Mouse (Mus musculus): Measurements from ENCODE around the gene Orai1. TPM values are rescaled to one million over a fixed set of nuclear protein-coding genes. Genes with fewer than 3 reads are reported as not detected.

The Orai1 gene
- polyA plus RNA-seq, 1 experiment from 2014 or later, result 8.7 TPM

DNA sequence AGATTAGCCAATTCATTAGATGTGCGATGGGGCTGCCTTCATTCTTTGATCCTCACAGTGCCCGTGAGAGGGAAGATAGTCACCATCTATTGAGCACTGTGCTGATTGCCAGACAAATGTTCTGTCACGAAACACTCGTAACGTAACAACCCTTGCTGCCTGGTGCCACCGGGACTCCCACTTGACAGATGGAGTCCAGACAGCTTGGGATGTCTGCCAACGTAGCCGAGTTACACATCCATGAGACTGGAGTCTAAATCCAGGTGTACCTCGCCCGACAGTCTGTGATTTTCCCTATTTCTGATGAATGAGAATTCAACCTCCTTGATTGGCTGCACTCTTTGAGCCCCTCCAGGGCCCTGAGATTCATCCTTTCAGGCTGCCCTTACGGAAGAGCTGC lies 5.0 kb upstream of the Orai1 start:
- no peaks in the 10 kb centered on the region for H3K36me3 ChIP-seq (ENCODE audit: control insufficient read depth, insufficient read depth, low read length)
- no peak overlapping the region for H3K4me3 ChIP-seq (ENCODE audit: low read depth, low read length)
- no peaks in the 10 kb centered on the region for H3K4me1 ChIP-seq (ENCODE audit: control insufficient read depth, insufficient read depth, low read length)
- no peak overlapping the region for H3K27ac ChIP-seq (ENCODE audit: low read depth, low read length)
- no peaks in the 10 kb centered on the region for H3K27me3 ChIP-seq (ENCODE audit: control insufficient read depth, insufficient read depth, low read length)
- H3K9me3 ChIP-seq (ENCODE audit: control insufficient read depth, low read length), result no peaks in the 10 kb centered on the region
- DNase-seq (ENCODE audit: low spot score) (no peak), ATAC-seq (ENCODE audit: insufficient read depth, low FRiP score, low TSS enrichment) (no peak)
- no peak overlapping the region for H3K9ac ChIP-seq (ENCODE audit: low read length)
- H3K4me2 ChIP-seq (ENCODE audit: low read depth), result no peak overlapping the region
- WGBS, result 74% methylated on average over 11 of the region's 11 CpGs

DNA sequence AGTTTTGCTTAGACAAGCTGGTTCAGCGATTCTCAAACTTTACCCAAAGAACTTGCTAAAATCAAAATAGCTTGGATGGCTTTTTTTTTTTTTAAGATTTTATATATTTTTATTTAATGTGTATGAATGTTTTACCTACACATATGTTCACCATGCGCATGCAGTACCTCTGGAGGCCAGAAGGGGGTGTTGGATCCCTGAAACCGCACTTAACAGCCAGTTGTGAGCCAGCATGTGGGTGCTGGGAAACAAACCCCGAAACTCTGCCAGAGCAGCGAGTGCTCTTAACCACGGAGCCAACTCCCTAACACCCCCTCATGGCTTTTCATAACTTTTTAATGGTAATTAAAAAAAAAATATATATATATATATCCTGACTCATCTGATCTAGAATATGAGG lies 4.1 kb upstream of the Orai1 start:
- no peak overlapping the region for H3K27ac ChIP-seq (ENCODE audit: low read depth, low read length)
- H3K27me3 ChIP-seq (ENCODE audit: control insufficient read depth, insufficient read depth, low read length), result no peaks in the 10 kb centered on the region
- H3K36me3 ChIP-seq (ENCODE audit: control insufficient read depth, insufficient read depth, low read length), result no peaks in the 10 kb centered on the region
- WGBS, result 91% methylated on average over 6 of the region's 6 CpGs
- no peak overlapping the region for H3K4me3 ChIP-seq (ENCODE audit: low read depth, low read length)
- no peak overlapping the region for H3K4me2 ChIP-seq (ENCODE audit: low read depth)
- no peak overlapping the region for H3K9ac ChIP-seq (ENCODE audit: low read length)
- ATAC-seq (ENCODE audit: insufficient read depth, low FRiP score, low TSS enrichment) (no peak), DNase-seq (ENCODE audit: low spot score) (no peak)
- H3K4me1 ChIP-seq (ENCODE audit: control insufficient read depth, insufficient read depth, low read length), result peaks cover 4% of the 10 kb centered on the region
- no peaks in the 10 kb centered on the region for H3K9me3 ChIP-seq (ENCODE audit: control insufficient read depth, low read length)

DNA sequence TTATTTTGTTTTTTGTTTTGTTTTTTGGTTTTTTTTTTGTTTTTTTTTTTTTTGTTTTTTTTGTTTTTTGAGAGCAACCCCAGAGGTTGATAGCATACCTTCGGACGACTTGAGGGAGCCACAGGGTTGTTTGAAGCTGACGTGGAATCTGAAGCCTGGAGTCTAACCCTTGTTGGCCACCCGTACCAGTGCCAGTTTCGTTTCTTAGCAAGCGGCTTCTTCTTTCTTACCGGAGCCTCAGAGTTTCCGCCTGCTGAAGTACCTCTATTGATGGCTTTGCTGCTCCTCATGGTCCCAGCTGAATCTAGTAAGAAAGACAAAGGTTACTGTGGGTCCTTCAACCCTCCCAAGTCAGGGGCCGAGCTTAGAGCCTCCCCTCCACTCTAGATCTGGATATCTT lies 3.2 kb upstream of the Orai1 start:
- H3K9ac ChIP-seq (ENCODE audit: low read length), result no peak overlapping the region
- no peak for ATAC-seq (ENCODE audit: insufficient read depth, low FRiP score, low TSS enrichment)
- no peak for DNase-seq (ENCODE audit: low spot score)
- peaks cover 12% of the 10 kb centered on the region for H3K4me1 ChIP-seq (ENCODE audit: control insufficient read depth, insufficient read depth, low read length)
- no peak overlapping the region for H3K4me2 ChIP-seq (ENCODE audit: low read depth)
- H3K9me3 ChIP-seq (ENCODE audit: control insufficient read depth, low read length), result no peaks in the 10 kb centered on the region
- 95% methylated on average over 9 of the region's 9 CpGs for WGBS
- no peaks in the 10 kb centered on the region for H3K27me3 ChIP-seq (ENCODE audit: control insufficient read depth, insufficient read depth, low read length)
- H3K4me3 ChIP-seq (ENCODE audit: low read depth, low read length), result no peak overlapping the region
- no peaks in the 10 kb centered on the region for H3K36me3 ChIP-seq (ENCODE audit: control insufficient read depth, insufficient read depth, low read length)
- H3K27ac ChIP-seq (ENCODE audit: low read depth, low read length), result no peak overlapping the region

DNA sequence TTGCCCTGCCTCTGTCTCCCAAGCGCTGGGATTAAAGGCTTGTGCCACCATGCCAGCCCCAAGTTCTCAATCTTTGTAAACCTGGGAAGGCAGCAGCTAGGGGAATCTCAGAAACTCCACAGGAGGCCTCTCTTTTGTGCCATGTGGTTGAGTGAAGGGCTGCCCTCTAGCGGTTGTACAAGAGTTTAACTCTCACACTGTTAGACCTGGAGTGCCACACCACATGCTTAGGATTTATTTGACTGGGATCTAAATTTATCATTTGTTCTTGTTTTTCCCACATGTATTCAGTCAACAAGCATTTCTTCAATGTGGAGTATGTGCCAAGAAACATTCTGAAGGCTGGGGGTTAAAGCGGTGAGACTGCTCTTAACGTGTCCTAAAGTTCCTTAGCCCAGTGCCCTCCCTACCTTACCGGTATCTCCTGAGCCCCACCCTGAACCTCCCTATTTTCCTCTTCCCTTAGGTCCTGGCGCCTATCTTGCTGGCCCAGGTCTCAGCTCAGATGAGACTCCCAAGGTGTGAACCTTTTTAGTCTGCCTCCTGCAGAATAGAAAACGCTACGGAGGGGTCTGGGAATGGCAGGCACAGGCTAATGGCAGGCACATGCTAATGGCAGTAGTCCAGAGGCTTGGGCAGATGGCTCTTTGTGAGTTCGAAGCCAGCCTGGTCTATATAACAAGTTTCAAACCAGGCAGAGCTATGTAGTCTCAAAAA lies 1.1 kb upstream of the Orai1 start:
- Histone ChIP-seq H3K4me2 (ENCODE audit: low read depth) (no peak overlapping the region), H3K36me3 (ENCODE audit: control insufficient read depth, insufficient read depth, low read length) (no peaks in the 10 kb centered on the region), H3K9ac (ENCODE audit: low read length) (no peak overlapping the region), H3K4me1 (ENCODE audit: control insufficient read depth, insufficient read depth, low read length) (peaks cover 12% of the 10 kb centered on the region), H3K9me3 (ENCODE audit: control insufficient read depth, low read length) (no peaks in the 10 kb centered on the region), H3K4me3 (ENCODE audit: low read depth, low read length) (no peak overlapping the region), H3K27me3 (ENCODE audit: control insufficient read depth, insufficient read depth, low read length) (no peaks in the 10 kb centered on the region), H3K27ac (ENCODE audit: low read depth, low read length) (0 out of 2 replicates have a peak overlapping the region, but pooled peaks have one; percentile 6)
- WGBS, result 59% methylated on average over 9 of the region's 9 CpGs
- ATAC-seq (ENCODE audit: insufficient read depth, low FRiP score, low TSS enrichment), result no peak
- peak; percentile 70 for DNase-seq (ENCODE audit: low spot score)

DNA sequence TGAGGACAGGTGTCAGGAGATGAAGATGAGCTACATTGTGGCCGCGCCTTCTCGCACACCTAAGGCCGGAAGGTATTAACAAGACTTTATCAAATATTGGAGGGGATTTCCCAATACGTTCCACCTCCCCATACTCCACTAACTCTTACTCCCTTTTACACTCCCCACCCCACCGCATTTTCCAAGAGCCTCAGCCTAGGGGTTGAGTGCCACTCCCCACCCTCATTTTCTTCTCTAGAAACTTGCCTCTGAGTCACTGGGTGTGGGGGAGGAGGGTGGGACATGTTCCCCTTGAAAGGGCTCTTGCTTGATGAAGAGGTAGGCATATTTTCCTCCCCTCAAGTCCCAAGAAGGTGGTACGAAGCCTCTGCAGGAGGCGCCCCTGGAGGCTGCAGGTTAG lies 1.0 kb downstream of the Orai1 start:
- 21% methylated on average over 8 of the region's 8 CpGs for WGBS
- H3K4me2 ChIP-seq (ENCODE audit: low read depth), result peak overlapping the region; percentile 65
- no peak overlapping the region for H3K27ac ChIP-seq (ENCODE audit: low read depth, low read length)
- no peak for ATAC-seq (ENCODE audit: insufficient read depth, low FRiP score, low TSS enrichment)
- peak overlapping the region; percentile 74 for H3K4me3 ChIP-seq (ENCODE audit: low read depth, low read length)
- no peaks in the 10 kb centered on the region for H3K27me3 ChIP-seq (ENCODE audit: control insufficient read depth, insufficient read depth, low read length)
- no peak overlapping the region for H3K9ac ChIP-seq (ENCODE audit: low read length)
- DNase-seq (ENCODE audit: low spot score), result no peak
- H3K36me3 ChIP-seq (ENCODE audit: control insufficient read depth, insufficient read depth, low read length), result no peaks in the 10 kb centered on the region
- peaks cover 19% of the 10 kb centered on the region for H3K4me1 ChIP-seq (ENCODE audit: control insufficient read depth, insufficient read depth, low read length)
- no peaks in the 10 kb centered on the region for H3K9me3 ChIP-seq (ENCODE audit: control insufficient read depth, low read length)

DNA sequence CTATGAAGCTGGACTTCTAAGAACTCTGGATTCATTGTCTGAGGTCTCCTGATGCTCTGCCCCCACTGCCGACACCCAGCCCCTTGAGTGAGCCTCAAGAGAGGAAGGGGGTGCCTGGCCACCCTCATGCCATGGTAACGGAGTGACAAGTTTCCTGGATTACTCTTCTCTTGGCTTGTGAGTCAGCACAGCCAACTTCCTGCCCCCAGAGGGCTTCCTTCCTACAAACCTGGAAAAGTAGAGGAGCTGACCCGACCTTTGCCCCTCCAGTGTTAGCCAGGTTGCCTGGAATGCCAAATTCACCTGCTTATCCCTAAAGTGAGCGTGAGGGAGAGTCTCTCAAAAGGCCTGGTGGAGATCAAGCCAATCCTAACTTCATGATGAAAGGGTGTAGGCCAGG lies 2.6 kb downstream of the Orai1 start:
- H3K4me1 ChIP-seq (ENCODE audit: control insufficient read depth, insufficient read depth, low read length), result peaks cover 19% of the 10 kb centered on the region
- no peaks in the 10 kb centered on the region for H3K36me3 ChIP-seq (ENCODE audit: control insufficient read depth, insufficient read depth, low read length)
- no peak overlapping the region for H3K9ac ChIP-seq (ENCODE audit: low read length)
- H3K27ac ChIP-seq (ENCODE audit: low read depth, low read length), result no peak overlapping the region
- no peak overlapping the region for H3K4me2 ChIP-seq (ENCODE audit: low read depth)
- ATAC-seq (ENCODE audit: insufficient read depth, low FRiP score, low TSS enrichment), result no peak
- H3K4me3 ChIP-seq (ENCODE audit: low read depth, low read length), result no peak overlapping the region
- H3K9me3 ChIP-seq (ENCODE audit: control insufficient read depth, low read length), result no peaks in the 10 kb centered on the region
- DNase-seq (ENCODE audit: low spot score), result no peak
- no peaks in the 10 kb centered on the region for H3K27me3 ChIP-seq (ENCODE audit: control insufficient read depth, insufficient read depth, low read length)
- WGBS, result 80% methylated on average over 4 of the region's 4 CpGs

DNA sequence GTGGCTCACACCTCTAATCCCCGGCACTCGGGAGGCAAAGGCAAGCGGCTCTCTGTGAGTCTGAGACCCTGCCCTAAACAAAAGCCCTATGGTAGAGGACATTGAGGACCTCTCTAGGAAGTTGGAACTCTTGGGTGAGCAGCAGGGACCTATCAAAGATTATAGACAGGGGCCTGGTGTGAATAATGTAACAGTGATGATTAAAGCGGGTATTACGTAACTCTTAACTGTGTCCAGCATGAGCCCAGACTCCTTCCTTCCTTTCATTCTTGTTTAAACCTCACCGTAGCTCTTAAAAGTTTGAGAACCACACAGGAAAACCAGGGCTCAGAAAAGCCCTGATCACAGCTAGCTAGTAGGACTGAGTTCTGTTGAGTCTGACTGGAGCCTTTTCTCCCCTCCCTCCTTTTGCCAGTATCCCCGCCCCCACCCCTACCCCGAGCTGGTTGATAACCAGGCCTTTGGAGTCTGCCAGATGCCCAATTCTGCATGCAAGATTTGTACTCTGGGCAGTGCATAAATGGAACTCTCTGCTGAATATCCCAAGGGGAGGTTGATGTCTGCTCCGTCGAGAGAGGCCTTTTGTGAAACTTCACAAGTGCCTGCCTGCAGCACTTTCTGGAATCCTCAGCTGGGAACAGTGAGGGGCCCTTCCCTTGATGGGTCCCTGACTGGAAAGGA lies 4.6 kb downstream of the Orai1 start:
- DNase-seq (ENCODE audit: low spot score) (peak; percentile 31), ATAC-seq (ENCODE audit: insufficient read depth, low FRiP score, low TSS enrichment) (no peak)
- Histone ChIP-seq H3K9ac (ENCODE audit: low read length) (no peak overlapping the region), H3K4me3 (ENCODE audit: low read depth, low read length) (no peak overlapping the region), H3K4me1 (ENCODE audit: control insufficient read depth, insufficient read depth, low read length) (peaks cover 19% of the 10 kb centered on the region), H3K9me3 (ENCODE audit: control insufficient read depth, low read length) (no peaks in the 10 kb centered on the region), H3K36me3 (ENCODE audit: control insufficient read depth, insufficient read depth, low read length) (no peaks in the 10 kb centered on the region), H3K27ac (ENCODE audit: low read depth, low read length) (no peak overlapping the region), H3K4me2 (ENCODE audit: low read depth) (no peak overlapping the region), H3K27me3 (ENCODE audit: control insufficient read depth, insufficient read depth, low read length) (no peaks in the 10 kb centered on the region)
- 71% methylated on average over 10 of the region's 10 CpGs for WGBS

DNA sequence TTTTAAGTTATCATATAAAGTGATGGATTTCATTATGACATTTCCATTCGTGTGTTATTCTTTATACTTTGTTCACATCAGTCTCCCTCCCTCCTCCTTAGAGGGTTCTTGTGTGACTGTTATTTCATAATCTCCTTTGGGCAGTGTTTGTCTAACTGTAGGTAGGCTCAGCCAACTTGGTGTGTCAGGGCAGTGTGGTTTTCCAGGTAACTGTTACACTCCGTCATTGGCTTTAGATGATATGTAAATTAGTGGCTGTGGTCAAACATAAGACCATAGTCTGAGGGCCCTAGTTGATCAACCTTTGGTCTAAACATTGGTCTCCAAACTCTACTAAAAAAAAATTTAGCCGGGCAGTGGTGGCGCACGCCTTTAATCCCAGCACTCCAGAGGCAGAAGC lies 5.6 kb downstream of the Orai1 start:
- Histone ChIP-seq H3K36me3 (ENCODE audit: control insufficient read depth, insufficient read depth, low read length) (no peaks in the 10 kb centered on the region), H3K27ac (ENCODE audit: low read depth, low read length) (no peak overlapping the region), H3K4me1 (ENCODE audit: control insufficient read depth, insufficient read depth, low read length) (peaks cover 18% of the 10 kb centered on the region), H3K9me3 (ENCODE audit: control insufficient read depth, low read length) (no peaks in the 10 kb centered on the region), H3K27me3 (ENCODE audit: control insufficient read depth, insufficient read depth, low read length) (no peaks in the 10 kb centered on the region), H3K9ac (ENCODE audit: low read length) (no peak overlapping the region), H3K4me3 (ENCODE audit: low read depth, low read length) (no peak overlapping the region), H3K4me2 (ENCODE audit: low read depth) (no peak overlapping the region)
- ATAC-seq (ENCODE audit: insufficient read depth, low FRiP score, low TSS enrichment) (no peak), DNase-seq (ENCODE audit: low spot score) (no peak)
- 89% methylated on average over 5 of the region's 5 CpGs for WGBS

DNA sequence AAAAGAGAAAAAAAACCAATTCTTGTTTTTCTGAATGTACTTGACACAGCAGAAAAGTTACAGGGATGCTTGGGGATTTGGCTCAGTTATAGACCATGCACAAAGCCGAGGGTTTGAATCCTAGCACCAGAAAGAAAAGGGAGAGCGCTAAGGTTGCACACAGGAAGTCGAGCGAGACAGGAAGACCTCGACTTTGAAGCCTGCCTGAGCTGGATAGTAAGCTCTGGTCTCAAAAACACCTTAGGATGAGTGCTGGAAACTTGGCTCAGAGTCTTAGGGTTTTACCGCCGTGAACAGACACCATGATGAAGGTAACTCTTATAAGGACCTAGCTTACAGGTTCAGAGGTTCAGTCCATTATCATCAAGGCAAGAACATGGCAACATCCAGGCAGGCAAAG lies 6.6 kb downstream of the Orai1 start:
- H3K27me3 ChIP-seq (ENCODE audit: control insufficient read depth, insufficient read depth, low read length), result no peaks in the 10 kb centered on the region
- no peaks in the 10 kb centered on the region for H3K9me3 ChIP-seq (ENCODE audit: control insufficient read depth, low read length)
- no peak overlapping the region for H3K4me2 ChIP-seq (ENCODE audit: low read depth)
- ATAC-seq (ENCODE audit: insufficient read depth, low FRiP score, low TSS enrichment) (no peak), DNase-seq (ENCODE audit: low spot score) (no peak)
- 92% methylated on average over 7 of the region's 7 CpGs for WGBS
- no peak overlapping the region for H3K9ac ChIP-seq (ENCODE audit: low read length)
- H3K36me3 ChIP-seq (ENCODE audit: control insufficient read depth, insufficient read depth, low read length), result no peaks in the 10 kb centered on the region
- no peak overlapping the region for H3K4me3 ChIP-seq (ENCODE audit: low read depth, low read length)
- H3K27ac ChIP-seq (ENCODE audit: low read depth, low read length), result no peak overlapping the region
- peaks cover 8% of the 10 kb centered on the region; the same call in 1 of the 2 replicates for H3K4me1 ChIP-seq (ENCODE audit: control insufficient read depth, insufficient read depth, low read length)
